ENCODE assay signal across 9 mouse cellular contexts in genomic region chr9:43238167-43238566, GRCm38 (mm10). TPM values are rescaled to one million over a fixed set of nuclear protein-coding genes. Genes with fewer than 3 reads are reported as not detected.
DNase-seq lines count a peak whose midpoint lies in the region; ATAC-seq and TF ChIP-seq lines count a peak whose summit lies in the region.
"Had no signal": no experiment of that assay in that cellular context is flagged by ENCODE, and none has a peak within 500 bp of the region (broad histone marks: within the 10 kb centered on the region; RNA-seq: fewer than 3 reads in every experiment).

No protein-coding gene starts in this region.

- peak overlapping the region; percentile 84 for H3K4me3 ChIP-seq in kidney, postnatal 0 days (replicated peaks; ENCODE audit: low read depth, low read length)
- H3K4me3 ChIP-seq in cortical plate, adult 2 months (ENCODE audit: insufficient read depth, low read length): peak overlapping the region; percentile 44
- H3K4me3 ChIP-seq in forebrain, postnatal 0 days (ENCODE audit: low read depth, low read length): no peak overlapping the region
- H3K4me3 ChIP-seq in liver, embryonic 15.5 days (replicated peaks): peak overlapping the region; percentile 84

- H3K36me3 ChIP-seq in kidney, postnatal 0 days (ENCODE audit: insufficient read depth, low read length): no peaks in the 10 kb centered on the region
- no peaks in the 10 kb centered on the region for H3K36me3 ChIP-seq in forebrain, postnatal 0 days (ENCODE audit: insufficient read depth)
- H3K36me3 ChIP-seq in liver, embryonic 15.5 days (replicated peaks): peaks cover 13% of the 10 kb centered on the region

- ATAC-seq in kidney, postnatal 0 days (replicated peaks; ENCODE audit: low FRiP score, low read depth): no peak
- no peak for ATAC-seq in forebrain, postnatal 0 days
- no peak for ATAC-seq in liver, embryonic 15.5 days (ENCODE audit: insufficient read depth)

- WGBS in kidney, postnatal 0 days: 48% methylated on average over 2 of the region's 2 CpGs
- 70% methylated on average over 2 of the region's 2 CpGs for WGBS in forebrain, postnatal 0 days
- WGBS in liver, embryonic 15.5 days (ENCODE audit: insufficient replicate concordance): 19% methylated on average over 2 of the region's 2 CpGs

- H3K27ac ChIP-seq in kidney, postnatal 0 days: no peak overlapping the region
- no peak overlapping the region for H3K27ac ChIP-seq in cortical plate, adult 2 months (ENCODE audit: insufficient read depth, low read length)
- no peak overlapping the region for H3K27ac ChIP-seq in forebrain, postnatal 0 days (ENCODE audit: low read depth, low read length)
- peak overlapping the region; percentile 93 for H3K27ac ChIP-seq in liver, embryonic 15.5 days (replicated peaks)

- no peak for TF ChIP-seq CTCF in kidney, postnatal 0 days (IDR thresholded peaks at IDR 0.05; ENCODE audit: low read depth)
- TF ChIP-seq CTCF in cortical plate, adult 2 months (IDR thresholded peaks at IDR 0.05; ENCODE audit: extremely low read depth, insufficient read depth, low read length): no peak
- no peak for TF ChIP-seq CTCF in forebrain, postnatal 0 days (IDR thresholded peaks at IDR 0.05; ENCODE audit: low read depth)

- peaks cover 39% of the 10 kb centered on the region for H3K4me1 ChIP-seq in kidney, postnatal 0 days (replicated peaks; ENCODE audit: insufficient read depth, low read length)
- H3K4me1 ChIP-seq in cortical plate, adult 2 months (ENCODE audit: control insufficient read depth, insufficient read depth, low read length): no peaks in the 10 kb centered on the region
- no peaks in the 10 kb centered on the region for H3K4me1 ChIP-seq in forebrain, postnatal 0 days (ENCODE audit: insufficient read depth)
- peaks cover 99% of the 10 kb centered on the region for H3K4me1 ChIP-seq in liver, embryonic 15.5 days (replicated peaks)

- no peak for DNase-seq in kidney, postnatal 0 days (ENCODE audit: low spot score)
- DNase-seq in kidney, postnatal 36 days: no peak
- DNase-seq in forebrain, postnatal 0 days: no peak
- DNase-seq in spleen, adult 18-20 months: no peak
- DNase-seq in urinary bladder, postnatal 4 days (ENCODE audit: low spot score in 2 of 2): no peak
- DNase-seq in ovary, postnatal 14 days (ENCODE audit: low spot score): no peak
- DNase-seq: cerebellum, adult 2 months had no signal

- no peaks in the 10 kb centered on the region for H3K9me3 ChIP-seq in kidney, postnatal 0 days (replicated peaks; ENCODE audit: low read length)
- no peaks in the 10 kb centered on the region for H3K9me3 ChIP-seq in forebrain, postnatal 0 days (ENCODE audit: low read length)
- H3K9me3 ChIP-seq in liver, embryonic 15.5 days (replicated peaks): no peaks in the 10 kb centered on the region

- no peaks in the 10 kb centered on the region for H3K27me3 ChIP-seq in kidney, postnatal 0 days (ENCODE audit: insufficient read depth, low read length)
- H3K27me3 ChIP-seq in forebrain, postnatal 0 days (ENCODE audit: insufficient read depth, low read length): peaks cover 23% of the 10 kb centered on the region
- no peaks in the 10 kb centered on the region for H3K27me3 ChIP-seq in liver, embryonic 15.5 days

- TF ChIP-seq POLR2A in cortical plate, adult 2 months (IDR thresholded peaks at IDR 0.05; ENCODE audit: extremely low read depth, insufficient read depth, low read length): no peak

- peak overlapping the region; percentile 87 for H3K9ac ChIP-seq in kidney, postnatal 0 days (ENCODE audit: low read depth, low read length)
- no peak overlapping the region for H3K9ac ChIP-seq in forebrain, postnatal 0 days
- H3K9ac ChIP-seq in liver, embryonic 15.5 days: peak overlapping the region; percentile 87; the same call in 1 of the 2 replicates

- H3K4me2 ChIP-seq in kidney, postnatal 0 days (ENCODE audit: low read length): peak overlapping the region; percentile 85
- H3K4me2 ChIP-seq in forebrain, postnatal 0 days (ENCODE audit: low read depth): peak overlapping the region; percentile 68
- H3K4me2 ChIP-seq in liver, embryonic 15.5 days: peak overlapping the region; percentile 95

RNA-seq across cellular contexts. Expression of gene Oaf, which starts 1.5 kb away (rescaled TPM):
- polyA plus RNA-seq in kidney, postnatal 0 days (2015; fragmentation: Nextera tagmentation; extraction: Ambion mirVana): 57.2 and 62.9 TPM in 2 replicates
- 23.8 and 24.6 TPM in 2 replicates for polyA plus RNA-seq in cortical plate, adult 2 months (2012; rRNA removed)
- total RNA-seq in forebrain, postnatal 0 days (2014; rRNA removed): 5.0 and 14.3 TPM in 2 replicates
- polyA plus RNA-seq in forebrain, postnatal 0 days (2015; fragmentation: Nextera tagmentation; extraction: Ambion mirVana): 7.8 and 7.9 TPM in 2 replicates
- polyA plus RNA-seq in liver, embryonic 15.5 days (2015; fragmentation: Nextera tagmentation; extraction: Ambion mirVana): 26.8 and 30.0 TPM in 2 replicates

RNA-seq across cellular contexts. Expression of gene Pou2f3, which starts 28.0 kb away (rescaled TPM):
- 0.41 and 0.47 TPM in 2 replicates for polyA plus RNA-seq in kidney, postnatal 0 days (2015; fragmentation: Nextera tagmentation; extraction: Ambion mirVana)
- polyA plus RNA-seq in cortical plate, adult 2 months (2012; rRNA removed): 0.13 and 0.25 TPM in 2 replicates
- not detected in 2 replicates for total RNA-seq in forebrain, postnatal 0 days (2014; rRNA removed)
- polyA plus RNA-seq in forebrain, postnatal 0 days (2015; fragmentation: Nextera tagmentation; extraction: Ambion mirVana): 0.05 TPM in 1 of 2 replicates, not detected in the other
- not detected in 2 replicates for polyA plus RNA-seq in liver, embryonic 15.5 days (2015; fragmentation: Nextera tagmentation; extraction: Ambion mirVana)
